Mouse (Mus musculus) embryo, embryonic 10 days (tissue): ENCODE measurements at regions not wholly inside any gene's neighbourhood (a gene's known extent, or its start where the extent isn't known, plus 50 kb on each side); places are given as distances from the start of the nearest gene placed in this dataset.

Source experiments
- DNase-seq: peaks from one replicate; pipeline ENCODE4 v3.0.0-alpha.2; 2015; ENCODE audit warnings: low spot score

DNA sequence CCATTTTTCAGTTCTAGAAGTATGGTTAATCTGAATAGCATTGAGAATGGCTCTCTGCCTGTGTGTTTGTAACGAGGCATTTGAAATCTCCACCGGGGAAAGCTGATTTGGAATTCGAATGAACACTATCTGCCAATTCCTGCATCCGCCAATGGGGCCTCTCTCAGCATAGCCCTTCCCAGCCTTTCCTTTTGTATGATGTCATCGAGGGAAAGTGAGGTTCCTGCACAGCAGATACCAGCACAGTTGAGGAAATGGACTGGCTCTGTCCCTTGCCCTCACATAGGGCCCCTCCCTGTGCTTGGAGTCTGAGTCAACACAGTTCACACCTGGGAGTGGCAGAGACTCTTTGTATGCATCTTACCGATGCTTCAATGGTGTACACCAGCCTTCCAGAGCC, 253.0 kb downstream of the Bcor start:
- DNase-seq: no peak

DNA sequence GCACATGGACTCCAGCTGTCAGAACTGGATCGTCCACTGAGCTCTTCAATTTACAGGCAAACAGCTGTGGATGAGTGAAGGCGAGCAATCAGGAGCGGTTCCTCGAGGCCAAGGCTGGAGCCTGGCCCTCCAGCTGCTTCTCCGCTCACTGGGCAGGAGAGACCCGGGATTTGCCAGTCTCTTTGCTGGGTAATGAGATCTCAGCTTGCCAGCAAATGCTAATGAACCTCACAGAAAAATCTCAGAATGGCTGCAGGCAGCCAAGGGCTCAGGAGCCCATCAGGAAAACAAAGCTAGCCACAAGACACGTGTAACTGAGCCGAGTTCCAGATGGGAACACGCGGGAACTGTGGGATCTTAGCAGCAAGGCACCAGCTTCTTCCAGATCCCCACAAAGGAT, 244.2 kb downstream of the Bcor start:
- DNase-seq: no peak

DNA sequence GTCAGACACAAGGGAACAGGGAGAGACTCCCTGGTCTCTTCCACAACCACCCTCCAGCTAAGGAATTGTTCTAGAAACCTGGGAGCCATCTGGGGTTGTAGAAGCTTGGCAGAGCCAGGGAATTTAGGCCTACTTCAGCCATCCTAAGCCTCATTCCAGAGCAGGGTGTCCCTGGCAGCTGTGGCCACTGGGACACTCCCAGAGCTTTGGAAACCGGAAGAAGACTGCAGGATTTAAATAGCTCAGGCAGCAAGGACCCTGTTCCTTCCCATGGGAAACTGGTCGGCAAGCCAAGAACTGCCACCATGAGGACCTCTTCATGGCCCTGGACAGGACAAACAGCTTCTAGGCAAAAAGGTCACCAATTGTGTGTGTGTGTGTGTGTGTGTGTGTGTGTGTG, 239.9 kb downstream of the Bcor start:
- DNase-seq: no peak

DNA sequence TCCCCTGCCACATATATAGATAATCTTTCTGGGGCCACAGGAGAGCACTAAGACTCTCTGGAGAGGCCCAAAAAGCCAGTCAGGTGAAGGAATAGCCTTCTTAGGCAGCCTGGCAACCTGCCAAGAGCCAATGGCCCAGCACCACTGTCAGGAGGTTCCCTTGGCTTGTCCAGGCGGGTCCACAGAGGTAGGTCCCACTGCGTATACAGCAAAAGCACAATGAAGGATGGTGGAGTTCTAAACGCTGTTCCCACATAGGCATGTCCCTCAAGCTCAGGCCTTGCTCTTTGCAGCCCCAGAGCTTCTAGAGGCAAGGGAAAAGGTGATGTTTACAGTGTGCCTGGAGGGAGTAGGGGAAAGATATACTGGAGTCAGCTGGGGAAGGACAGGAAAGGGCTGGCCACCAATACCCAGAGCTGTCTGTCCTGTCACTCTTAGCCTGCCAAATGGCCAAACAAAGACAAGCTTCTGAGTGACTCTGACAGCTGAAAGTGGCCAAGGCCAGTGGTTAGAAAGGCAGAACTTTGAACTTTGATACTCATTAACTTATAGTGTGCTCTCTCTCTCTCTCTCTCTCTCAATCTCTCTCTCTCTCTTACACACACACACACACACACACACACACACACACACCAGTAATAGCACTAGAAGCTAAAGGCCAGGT, 235.4 kb downstream of the Bcor start:
- DNase-seq: no peak

DNA sequence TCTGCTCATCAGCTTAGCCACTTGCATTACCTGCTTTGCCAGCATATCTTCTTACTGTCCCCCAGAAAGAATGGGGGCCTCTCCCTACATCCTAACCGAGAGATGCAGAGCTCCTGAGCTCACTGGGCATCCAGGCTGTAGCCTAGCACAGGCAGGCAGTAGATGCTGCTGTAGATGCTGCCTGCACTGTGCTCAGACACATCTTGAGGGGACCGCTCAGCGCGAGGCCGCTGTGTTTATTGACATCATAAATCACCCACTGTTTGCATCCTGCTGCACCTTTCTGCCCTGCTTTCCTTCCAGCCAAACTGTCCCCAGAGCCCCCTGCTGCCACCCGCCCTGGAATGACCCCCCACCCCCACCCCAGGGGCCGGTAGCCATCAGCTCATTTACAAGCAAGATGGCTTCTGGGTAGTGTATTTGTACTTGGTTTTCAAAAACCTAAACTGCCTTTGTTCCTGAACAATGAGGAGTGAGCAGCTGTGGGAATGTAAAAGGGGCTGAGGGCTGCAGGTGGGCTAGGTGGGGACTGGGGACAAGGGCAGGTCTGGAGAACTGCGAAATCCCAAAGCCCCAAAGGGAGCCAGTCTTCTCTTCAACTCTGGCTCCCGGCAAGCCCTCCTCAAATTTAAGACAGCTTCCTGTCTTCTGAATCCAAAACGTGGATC, 233.2 kb downstream of the Bcor start:
- peak; percentile 20 for DNase-seq

DNA sequence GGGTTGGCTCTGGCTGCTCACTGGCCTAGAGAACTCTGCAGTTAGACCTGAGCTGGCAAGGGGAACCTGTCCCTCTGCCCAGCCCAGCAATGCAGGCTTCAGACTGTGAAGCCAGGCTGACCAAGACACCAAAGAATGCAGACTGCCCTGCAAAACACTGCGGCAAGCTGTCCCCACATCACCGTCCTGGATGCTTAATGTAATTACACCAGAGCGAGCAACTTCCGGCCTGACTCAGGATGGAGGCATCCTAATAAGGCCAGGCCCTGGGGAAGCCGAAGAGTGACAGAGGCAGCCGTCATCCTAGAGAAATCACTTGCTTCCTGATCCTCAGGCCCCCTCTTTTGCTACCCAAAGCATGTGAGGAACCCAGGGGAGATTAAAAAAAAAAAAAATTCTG, 230.7 kb downstream of the Bcor start:
- DNase-seq: peak; percentile 45

DNA sequence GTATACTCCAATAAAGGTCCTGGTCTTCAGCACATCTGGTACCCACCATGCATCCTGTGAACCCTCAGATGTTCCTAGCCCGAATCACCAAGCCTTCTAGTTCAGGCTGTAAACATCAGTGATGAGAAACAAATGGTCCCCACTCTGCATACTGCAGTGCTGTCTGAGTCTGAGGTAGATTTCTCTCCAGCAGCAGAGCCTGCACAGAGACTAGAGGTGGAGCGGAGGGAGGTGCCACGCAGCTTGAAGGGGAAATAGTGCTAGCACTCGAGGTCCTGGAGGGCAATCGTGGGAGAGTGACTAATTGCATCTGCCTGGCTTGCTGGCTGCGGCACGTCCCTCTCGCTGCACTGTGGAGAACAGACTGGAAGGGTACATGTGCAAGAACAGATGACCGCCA, 228.7 kb downstream of the Bcor start:
- DNase-seq: peak; percentile 21

DNA sequence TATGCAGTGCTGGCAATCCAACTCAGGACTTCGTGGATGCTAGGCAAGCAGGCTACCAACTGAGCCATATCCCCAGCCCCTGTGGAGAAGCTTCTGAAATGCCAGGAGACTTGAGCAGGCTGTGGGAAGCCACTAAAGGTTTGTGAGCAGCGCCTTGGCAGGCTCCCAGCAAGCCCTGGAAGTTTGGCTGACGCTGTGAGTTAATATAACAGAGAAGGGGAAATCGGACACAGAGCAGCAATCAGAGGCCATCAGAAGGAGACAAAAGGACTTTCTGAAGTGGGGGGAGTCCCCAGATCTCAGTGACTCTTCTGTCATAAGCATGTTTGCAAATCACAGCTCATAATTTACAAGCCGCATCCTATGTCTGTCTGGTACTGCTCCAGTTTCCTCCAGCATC, 224.8 kb downstream of the Bcor start:
- DNase-seq: no peak

DNA sequence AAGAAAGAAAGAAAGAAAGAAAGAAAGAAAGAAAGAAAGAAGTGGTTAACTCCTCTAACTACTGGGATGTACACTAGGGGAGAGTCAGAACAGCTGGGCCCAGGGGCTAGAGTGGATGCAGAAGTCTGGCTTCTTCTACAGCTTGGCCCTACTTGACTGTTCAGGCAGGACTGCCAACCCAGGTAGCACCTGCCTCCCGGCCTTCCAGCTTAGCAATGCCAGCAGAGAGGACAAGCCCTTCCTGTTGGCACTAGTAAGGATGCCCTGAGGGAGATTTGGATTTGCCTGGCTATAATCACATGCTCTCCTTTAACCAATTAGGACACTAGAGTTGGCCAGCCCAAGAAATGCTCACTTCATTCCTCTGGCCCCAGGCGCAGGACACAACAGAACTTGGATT, 219.9 kb downstream of the Bcor start:
- no peak for DNase-seq

DNA sequence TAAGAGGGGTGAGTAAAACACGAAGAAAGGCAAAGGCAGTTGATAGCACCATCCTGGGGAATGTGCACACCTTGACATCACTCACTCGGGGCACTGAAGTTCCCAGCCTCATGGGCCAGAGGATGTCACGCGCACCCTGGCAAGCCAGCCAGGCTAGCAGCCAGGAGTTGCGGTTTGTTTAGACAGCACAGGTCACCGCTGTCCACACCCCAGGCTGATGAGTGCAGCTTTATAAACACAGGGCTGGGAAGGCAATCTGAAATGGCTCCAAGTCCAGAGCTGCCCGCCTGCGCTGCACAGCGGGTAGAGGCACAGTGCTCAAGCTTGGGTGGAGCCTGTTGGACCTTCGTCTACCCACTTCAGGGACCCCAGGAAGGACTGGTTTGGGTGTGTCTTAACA, 216.8 kb downstream of the Bcor start:
- DNase-seq: no peak

DNA sequence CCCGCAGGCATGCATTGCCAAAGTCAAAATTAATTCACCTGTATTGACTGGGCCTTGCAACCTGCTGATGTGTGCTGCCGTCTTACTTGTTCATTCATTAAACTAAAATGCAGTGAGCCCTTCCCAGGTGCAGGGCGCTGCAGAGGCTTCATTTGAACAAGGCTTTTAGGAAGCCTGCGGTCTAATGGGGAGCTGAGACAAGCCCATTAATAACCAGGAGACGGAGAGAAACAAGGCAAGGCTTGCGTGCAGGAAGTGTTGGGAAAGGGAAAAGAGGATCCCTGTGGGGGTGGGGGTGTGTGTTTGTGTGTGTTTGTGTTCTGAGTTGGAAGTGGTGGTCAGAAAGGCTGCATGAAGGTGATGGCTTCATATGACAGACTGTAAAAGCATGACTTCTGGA, 215.6 kb downstream of the Bcor start:
- DNase-seq: no peak

DNA sequence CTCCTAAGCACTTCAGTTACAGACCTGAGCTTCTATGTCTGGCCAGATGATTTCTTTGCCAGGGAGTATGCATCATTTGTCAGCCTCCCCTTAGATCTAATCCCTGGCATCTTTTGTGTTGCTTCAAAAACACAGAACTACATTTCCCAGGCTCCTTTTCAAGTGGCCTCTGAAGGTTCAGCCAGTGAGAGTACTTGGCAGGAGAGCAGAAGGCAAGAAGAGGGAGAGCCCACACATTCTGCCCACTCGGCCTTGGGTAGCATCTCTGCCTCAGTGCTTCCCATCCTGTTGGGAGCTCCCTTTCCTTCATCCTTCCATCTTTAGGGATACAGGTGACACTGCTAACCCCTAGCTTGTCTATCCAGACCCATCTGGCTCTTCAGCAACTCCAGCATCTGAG, 214.9 kb downstream of the Bcor start:
- DNase-seq: no peak

DNA sequence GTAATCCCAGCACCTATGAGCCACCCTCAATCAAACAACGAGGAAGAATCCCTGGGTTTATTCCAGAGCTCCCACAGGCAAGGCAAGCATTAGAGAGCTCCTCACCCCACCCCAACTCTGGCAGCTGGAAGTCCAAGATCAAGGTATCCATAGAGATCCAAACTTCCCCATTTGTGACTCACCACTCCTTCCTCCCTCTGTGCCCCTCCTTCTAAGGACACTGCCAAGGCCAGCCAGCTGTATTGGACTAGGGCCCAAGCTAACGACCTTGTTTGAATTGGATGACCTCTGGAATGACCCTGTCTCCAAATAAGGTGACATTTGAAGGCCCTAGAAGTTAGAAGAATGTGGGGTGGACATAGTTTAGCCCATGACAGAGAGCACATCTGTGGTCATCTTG, 208.0 kb downstream of the Bcor start:
- no peak for DNase-seq

DNA sequence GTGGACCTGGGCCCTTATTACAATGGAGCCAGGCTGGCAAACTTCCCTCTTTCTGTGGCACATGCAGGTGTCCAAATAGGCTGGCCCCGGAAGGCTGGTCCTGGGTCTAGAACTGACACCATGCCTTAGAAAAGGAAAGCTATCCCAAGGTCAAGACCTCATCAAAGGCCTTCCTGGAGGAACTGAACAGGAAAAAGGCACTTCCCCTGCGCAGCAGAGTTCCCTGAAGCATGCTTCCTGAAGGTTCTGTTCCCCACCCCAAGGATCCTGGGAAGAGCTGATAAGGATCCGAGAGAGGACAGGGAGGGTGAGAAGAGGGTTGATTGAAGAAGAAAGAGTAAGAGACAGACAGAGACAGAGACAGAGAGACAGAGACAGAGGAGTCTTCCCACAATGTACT, 204.0 kb downstream of the Bcor start:
- DNase-seq: no peak

DNA sequence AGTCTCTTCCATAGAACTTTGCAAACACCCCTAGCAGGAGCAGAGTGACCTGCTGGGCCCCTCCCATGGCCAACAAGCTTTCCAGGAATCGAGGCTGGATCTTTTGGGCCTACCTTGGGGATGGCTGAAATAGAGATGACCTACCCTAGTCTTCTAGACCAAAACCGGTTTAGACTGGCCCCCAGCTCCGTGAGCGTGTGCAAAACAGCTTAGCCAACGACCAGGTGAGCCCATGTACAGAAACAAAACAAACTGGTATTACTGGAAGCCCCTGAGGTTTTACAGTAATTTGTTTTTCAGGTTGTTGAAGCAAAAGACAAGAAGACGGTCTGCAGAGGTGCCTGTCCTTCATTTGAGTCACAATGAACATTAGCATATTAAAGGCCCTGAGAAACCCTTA, 203.1 kb downstream of the Bcor start:
- no peak for DNase-seq

DNA sequence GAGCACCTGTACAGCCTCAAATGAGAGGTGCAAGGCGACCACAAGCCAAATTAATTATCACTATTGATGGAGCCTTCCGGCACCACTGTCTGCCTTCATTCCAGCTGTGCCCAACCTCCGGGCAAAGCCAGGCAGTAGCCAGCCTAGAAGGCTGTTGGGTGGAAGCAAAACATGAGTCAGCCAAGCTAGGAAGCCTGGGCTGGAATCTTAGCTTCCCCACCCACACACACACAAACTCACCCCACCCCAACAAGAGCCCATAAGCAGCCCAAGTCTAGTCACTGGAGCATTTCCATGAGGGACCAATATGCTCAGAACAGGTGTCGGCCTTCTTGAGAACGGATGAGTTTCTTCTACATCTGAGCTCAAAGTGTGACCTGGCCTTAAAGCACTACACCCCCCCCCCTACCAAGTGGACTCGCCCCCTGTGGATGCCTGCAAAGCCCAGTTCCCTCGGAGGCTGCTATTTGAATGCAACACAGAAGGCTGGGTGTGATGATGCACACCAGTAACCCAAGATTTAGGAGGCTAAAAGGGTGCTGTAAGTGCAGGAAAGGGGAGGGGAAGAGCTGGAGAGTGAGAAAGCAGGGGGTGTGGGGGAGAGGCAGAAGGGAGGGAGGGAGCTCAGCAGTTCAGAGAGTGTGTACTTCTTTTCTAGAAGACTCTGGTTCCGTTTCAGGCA, 200.1 kb downstream of the Bcor start:
- DNase-seq: no peak

DNA sequence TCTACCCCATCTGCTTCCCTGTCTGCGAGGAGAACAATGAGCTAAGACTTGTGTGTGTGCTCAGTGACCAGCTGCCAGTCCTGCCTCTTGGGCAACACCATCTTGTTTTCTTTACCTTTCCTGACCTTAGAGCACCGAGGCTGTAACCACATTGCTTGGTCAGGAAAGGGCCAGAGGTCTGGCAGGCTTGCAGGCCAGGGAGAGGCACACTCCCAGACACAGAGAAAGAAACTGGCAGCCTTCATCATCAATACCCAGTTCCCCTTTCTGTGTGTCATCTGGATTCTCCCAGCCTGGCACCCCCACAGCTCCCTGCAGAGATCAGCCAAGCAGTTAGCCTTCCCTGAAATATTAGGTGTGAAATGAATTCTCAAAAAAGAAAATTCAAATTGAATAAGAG, 198.8 kb downstream of the Bcor start:
- DNase-seq: no peak

DNA sequence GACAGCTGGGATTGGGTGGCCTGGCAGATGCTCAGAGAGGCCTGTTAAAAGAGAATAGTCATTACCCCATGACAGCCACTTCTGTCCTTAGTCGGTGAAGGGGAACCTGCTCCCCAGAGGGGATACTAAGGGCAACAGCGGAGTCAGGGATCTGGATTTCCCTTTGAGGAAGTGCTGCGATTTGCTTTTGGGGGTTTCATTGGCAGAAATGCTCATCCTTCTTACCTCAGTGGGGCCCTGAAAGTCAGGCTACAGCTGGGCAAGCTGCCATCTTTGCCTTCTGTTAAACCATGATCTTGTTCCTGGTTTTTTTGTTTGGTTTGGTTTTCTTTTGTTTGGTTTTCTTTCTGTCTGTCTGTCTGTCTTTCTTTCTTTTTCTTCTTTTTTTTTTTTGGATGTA, 195.7 kb downstream of the Bcor start:
- DNase-seq: no peak

DNA sequence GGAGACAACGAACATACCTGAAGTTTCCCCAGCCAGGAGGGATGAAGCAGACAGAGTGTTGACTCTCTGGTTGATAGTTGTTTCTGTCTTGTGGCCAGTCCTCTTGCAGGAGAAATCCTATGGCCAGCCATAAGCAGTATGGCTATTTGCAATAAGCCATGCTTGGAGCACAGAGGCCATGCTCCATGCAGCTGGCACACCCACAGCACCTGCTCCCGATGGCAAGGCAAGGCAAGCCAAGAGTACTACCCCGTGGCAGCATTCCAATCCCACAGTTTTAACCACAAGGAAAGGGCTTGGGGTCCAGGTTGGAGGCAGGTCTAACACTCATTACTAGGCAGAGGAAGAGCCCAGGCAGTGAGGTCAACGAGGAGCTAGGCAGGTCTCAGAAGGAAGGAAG, 181.5 kb downstream of the Bcor start:
- no peak for DNase-seq

DNA sequence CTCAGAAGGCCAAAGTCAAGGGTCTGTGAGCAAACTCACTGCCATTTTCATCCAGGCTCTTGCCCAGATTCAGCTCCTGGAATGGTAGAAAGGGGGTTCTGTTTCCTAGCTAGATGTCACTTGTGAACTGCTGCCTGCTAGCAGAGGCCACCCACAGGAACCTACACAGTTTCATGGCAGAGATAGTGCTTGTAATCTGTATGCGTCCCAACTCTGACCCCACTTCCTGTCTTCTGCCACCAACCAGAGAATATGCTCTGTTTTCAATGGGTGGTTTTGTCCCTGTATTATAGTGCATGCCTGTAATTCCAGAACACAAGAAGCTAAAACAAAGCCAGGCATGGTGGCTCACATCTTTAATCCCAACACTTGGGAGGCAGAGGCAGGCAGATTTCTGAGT, 176.9 kb downstream of the Bcor start:
- DNase-seq: no peak
